Mouse (Mus musculus): ENCODE measurements around the gene Gm49358.
A peak's percentile ranks its signal among the peaks of the same experiment; 100 is the strongest.

Gene Gm49358

GRCm38 (mm10) chr10:86763672-86764071 is at the start of gene Gm49358:
Gm49358 (plus strand) TSS chr10:86763972.
- no peak for DNase-seq (ENCODE audit: low read depth)

GRCm38 (mm10) chr10:86727548-86727980 is 36.2 kb upstream of the Gm49358 start:
- peak; percentile 74 for DNase-seq (ENCODE audit: low read depth)

GRCm38 (mm10) chr10:86728176-86728575 is 35.6 kb upstream of the Gm49358 start:
- DNase-seq (ENCODE audit: low read depth), result no peak

- DNase-seq (ENCODE audit: low read depth), result peak; percentile 88
Measured at GRCm38 (mm10) chr10:86730823-86731499, 32.8 kb upstream of the Gm49358 start.

- DNase-seq (ENCODE audit: low read depth), result no peak
Measured at GRCm38 (mm10) chr10:86731500-86731863, 32.3 kb upstream of the Gm49358 start.

- no peak for DNase-seq (ENCODE audit: low read depth)
Measured at GRCm38 (mm10) chr10:86735036-86735435, 28.7 kb upstream of the Gm49358 start.

- DNase-seq (ENCODE audit: low read depth), result no peak
Measured at GRCm38 (mm10) chr10:86742918-86743317, 20.9 kb upstream of the Gm49358 start.

- no peak for DNase-seq (ENCODE audit: low read depth)
Measured at GRCm38 (mm10) chr10:86744306-86744705, 19.5 kb upstream of the Gm49358 start.

- DNase-seq (ENCODE audit: low read depth), result no peak
Measured at GRCm38 (mm10) chr10:86755816-86756502, 7.8 kb upstream of the Gm49358 start.

GRCm38 (mm10) chr10:86757724-86758123 is 6.0 kb upstream of the Gm49358 start:
- DNase-seq (ENCODE audit: low read depth), result no peak

GRCm38 (mm10) chr10:86758211-86758610 is 5.6 kb upstream of the Gm49358 start:
- DNase-seq (ENCODE audit: low read depth), result no peak

GRCm38 (mm10) chr10:86761236-86761635 is 2.5 kb upstream of the Gm49358 start:
- no peak for DNase-seq (ENCODE audit: low read depth)

- no peak for DNase-seq (ENCODE audit: low read depth)
Measured at GRCm38 (mm10) chr10:86761722-86762383, 1.9 kb upstream of the Gm49358 start.

- DNase-seq (ENCODE audit: low read depth), result no peak
Measured at GRCm38 (mm10) chr10:86762384-86762730, 1.4 kb upstream of the Gm49358 start.

GRCm38 (mm10) chr10:86765344-86765966 is 1.7 kb downstream of the Gm49358 start:
- DNase-seq (ENCODE audit: low read depth), result no peak

- no peak for DNase-seq (ENCODE audit: low read depth)
Measured at GRCm38 (mm10) chr10:86769216-86769615, 5.4 kb downstream of the Gm49358 start.

GRCm38 (mm10) chr10:86769797-86770196 is 6.0 kb downstream of the Gm49358 start:
- no peak for DNase-seq (ENCODE audit: low read depth)

GRCm38 (mm10) chr10:86771701-86772100 is 7.9 kb downstream of the Gm49358 start:
- DNase-seq (ENCODE audit: low read depth), result no peak

- no peak for DNase-seq (ENCODE audit: low read depth)
Measured at GRCm38 (mm10) chr10:86772231-86772631, 8.5 kb downstream of the Gm49358 start.

- no peak for DNase-seq (ENCODE audit: low read depth)
Measured at GRCm38 (mm10) chr10:86773360-86773759, 9.6 kb downstream of the Gm49358 start.

GRCm38 (mm10) chr10:86776281-86776680 is 12.5 kb downstream of the Gm49358 start:
- no peak for DNase-seq (ENCODE audit: low read depth)

GRCm38 (mm10) chr10:86777614-86778319 is 14.0 kb downstream of the Gm49358 start:
- no peak for DNase-seq (ENCODE audit: low read depth)
